Mouse (Mus musculus) CD4-positive helper T cell, adult 2 months (primary cell): ENCODE measurements around the gene Mrpl58.

Experiments used
- DNase-seq: peaks from one replicate; pipeline ENCODE4 v3.0.0-alpha.2; 2012; ENCODE audit warnings: low read depth, missing footprints, low spot score

The Mrpl58 gene

DNA sequence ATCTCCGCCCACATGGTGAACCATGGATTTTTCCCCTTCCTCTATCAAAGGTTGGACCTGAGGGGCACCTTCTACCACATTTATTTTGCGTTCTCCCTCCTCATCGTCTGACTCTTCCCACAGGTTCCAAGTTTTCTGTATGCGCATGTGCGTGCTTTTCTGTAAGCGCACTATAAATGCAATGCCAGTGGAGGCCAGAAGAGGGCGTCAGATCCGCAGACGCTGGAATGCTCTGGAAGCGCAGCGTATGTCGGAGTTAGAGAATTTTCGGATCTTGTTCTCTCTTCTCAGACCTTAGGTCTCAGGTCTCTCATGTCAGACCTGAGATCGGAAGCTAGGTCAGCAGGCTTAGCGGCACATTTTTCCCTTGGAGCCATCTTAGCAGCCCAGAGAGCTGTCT, 52.1 kb downstream of the Mrpl58 start:
- DNase-seq: no peak

DNA sequence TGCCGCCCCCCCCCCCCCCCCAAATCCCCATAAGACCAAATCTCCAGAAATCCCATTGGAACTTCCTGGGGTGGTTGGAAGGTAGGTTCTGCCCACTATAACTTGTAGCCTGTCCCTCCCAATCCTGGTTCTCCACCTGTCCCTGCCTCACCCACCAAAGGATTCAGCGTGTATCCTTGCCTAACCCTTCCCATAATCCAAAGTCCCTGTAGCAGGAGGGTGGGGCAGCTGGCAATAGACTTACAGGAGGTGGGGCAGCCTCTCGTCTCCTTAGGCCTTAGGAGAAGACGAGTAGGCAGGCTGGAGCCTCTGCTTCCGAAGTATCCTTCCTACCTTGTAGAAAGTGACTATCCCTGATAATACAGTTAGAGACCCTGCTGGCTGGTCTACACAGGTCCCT, 52.6 kb downstream of the Mrpl58 start:
- no peak for DNase-seq

DNA sequence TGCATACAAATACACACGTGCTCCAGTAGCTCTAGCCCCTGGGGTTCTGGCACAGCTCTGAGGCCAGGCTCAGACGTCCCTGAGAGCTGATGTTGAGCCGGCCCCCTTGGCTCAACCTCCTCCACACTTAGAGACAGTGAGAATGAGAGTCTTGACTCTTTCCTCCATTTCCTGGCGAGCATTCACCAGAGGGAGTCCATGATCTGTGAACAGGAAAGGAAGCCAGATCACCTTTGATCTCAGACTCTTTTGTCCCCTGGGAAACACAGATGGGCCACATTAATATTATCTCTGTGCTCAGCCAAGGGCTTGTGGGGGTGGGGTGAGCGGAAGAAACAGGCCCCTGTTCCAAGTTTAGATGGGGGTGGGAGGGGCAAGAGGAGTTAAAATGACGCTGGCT, 53.9 kb downstream of the Mrpl58 start:
- no peak for DNase-seq

DNA sequence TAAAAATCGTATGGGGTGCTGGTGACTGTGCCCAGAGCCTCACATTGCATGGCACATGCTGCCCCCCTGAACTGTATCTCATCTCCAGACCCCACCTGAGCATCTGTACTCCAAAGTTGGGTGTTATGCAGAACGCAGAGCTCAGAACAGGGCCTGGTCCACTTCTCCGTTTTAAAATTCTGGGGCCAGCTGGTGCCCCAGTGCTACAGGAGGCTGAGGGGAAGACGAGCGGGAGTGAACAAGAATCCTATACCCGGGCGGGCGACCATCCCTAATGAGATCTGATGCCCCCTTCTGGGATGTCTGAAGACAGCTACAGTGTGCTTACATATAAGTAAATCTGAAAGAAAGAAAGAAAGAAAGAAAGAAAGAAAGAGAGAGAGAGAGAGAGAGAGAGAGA, 57.4 kb downstream of the Mrpl58 start:
- no peak for DNase-seq

DNA sequence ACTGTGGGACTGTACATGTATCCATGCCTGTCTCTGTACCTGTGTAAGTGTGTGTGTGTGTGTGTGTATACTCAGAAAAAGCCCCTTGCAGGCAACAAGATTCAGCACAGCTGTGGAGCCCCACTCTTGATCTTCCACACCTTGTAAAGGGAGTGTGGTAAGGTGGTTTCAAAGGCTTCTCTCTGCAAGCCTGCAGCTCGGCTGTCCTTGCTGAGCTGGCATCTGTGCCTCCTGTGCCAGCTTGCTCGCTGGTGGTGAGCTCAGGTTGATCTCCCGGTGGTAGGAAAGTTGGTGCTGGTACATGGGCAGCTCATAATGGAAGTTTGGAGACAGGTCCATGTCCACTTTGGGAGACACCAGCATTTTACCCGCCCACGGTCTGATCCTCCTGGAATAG, 58.3 kb downstream of the Mrpl58 start:
- DNase-seq: peak; percentile 62
